Mouse (Mus musculus): ENCODE measurements at regions not wholly inside any gene's neighbourhood (a gene's known extent, or its start where the extent isn't known, plus 50 kb on each side); places are given as distances from the start of the nearest gene placed in this dataset.

DNA sequence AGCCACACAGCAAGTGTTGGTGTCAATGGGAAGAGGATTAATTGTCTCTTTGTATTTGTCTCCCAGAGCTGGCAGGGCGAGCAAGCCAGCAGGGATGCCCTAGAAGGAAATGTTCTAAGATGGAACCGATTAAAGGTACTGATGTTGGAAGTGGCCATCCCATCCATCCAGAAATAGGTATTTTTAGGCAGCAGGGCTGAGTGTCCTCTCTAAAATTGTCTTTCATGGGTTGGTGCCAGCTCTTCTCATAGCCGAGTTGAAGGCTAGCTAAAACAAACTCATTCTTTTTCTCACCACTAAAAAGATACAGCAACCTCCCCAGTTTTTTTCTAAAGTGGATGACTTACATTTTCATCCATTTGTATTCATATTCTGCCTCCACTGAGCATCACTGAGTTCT, 120.2 kb upstream of the Xylt1 start:
- no peak for DNase-seq (ENCODE audit: low spot score in 2 of 2)

GRCm38 (mm10) chr7:117263126-117263525, 117.7 kb upstream of the Xylt1 start:
- DNase-seq (ENCODE audit: low spot score in 2 of 2): no peak

- no peak for DNase-seq (ENCODE audit: low spot score in 2 of 2)
These were observed 116.4 kb upstream of the Xylt1 start for GRCm38 (mm10) chr7:117264341-117264740.

GRCm38 (mm10) chr7:117268096-117268495, 112.7 kb upstream of the Xylt1 start:
- no peak for DNase-seq (ENCODE audit: low spot score in 2 of 2)

GRCm38 (mm10) chr7:117269263-117269897, 111.4 kb upstream of the Xylt1 start:
- DNase-seq (ENCODE audit: low spot score in 2 of 2): no peak

- DNase-seq (ENCODE audit: low spot score in 2 of 2): no peak
These were observed 102.3 kb upstream of the Xylt1 start for GRCm38 (mm10) chr7:117278388-117278961.

- DNase-seq (ENCODE audit: low spot score in 2 of 2): no peak
These were observed 98.6 kb upstream of the Xylt1 start for GRCm38 (mm10) chr7:117282194-117282593.

- no peak for DNase-seq (ENCODE audit: low spot score in 2 of 2)
These were observed 95.6 kb upstream of the Xylt1 start for GRCm38 (mm10) chr7:117285206-117285605.

GRCm38 (mm10) chr7:117285985-117286384, 94.8 kb upstream of the Xylt1 start:
- DNase-seq (ENCODE audit: low spot score in 2 of 2): no peak

DNA sequence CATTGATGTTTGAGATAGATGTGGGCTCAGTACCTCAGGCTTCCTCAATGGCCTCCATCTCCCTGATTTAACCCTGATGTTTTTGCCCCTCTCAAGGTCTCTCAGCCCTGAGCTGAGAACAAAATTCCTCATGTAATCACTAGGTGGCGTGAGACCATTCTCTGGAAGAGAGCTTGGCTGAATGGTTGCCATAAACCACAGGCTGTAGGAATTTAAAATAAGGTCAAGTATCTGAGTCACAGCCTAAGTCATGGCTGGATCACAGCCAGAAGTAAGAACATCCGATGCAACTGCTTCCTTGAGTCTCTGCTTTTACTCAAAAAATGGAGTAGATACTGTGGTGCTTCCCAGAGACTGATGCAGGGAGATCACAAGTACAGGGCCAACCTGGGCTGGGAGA, 77.1 kb upstream of the Xylt1 start:
- no peak for DNase-seq (ENCODE audit: low spot score in 2 of 2)

DNA sequence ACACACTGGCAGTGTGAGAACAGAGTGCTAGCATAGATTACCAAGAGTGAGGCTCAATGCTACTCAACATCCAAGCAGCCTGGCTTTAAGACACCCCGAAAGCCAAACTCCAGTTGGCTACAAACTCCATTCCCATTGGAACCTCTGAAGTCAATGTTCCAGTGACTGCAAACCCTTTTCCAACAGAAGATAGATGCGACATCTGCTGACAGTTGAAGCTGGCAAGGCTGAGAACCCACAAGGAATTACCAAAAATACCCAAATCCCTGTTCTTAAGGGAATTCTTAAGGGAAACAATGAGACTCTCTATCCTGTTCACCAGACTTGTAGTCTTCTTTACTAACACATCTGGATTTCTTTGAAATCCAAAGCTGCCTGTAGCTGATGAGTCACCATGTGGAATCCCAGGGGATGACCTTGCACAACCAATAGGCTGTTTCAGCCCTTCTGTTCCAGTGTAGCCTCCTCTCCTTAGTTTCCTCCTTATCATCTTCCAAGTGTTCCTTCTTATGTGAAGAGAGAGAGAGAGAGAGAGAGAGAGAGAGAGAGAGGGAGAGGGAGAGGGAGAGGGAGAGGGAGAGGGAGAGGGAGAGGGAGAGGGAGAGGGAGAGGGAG, 70.1 kb upstream of the Xylt1 start:
- no peak for DNase-seq (ENCODE audit: low spot score in 2 of 2)

GRCm38 (mm10) chr7:117311316-117311715, 69.5 kb upstream of the Xylt1 start:
- no peak for DNase-seq (ENCODE audit: low spot score in 2 of 2)

GRCm38 (mm10) chr7:117316126-117316805, 64.5 kb upstream of the Xylt1 start:
- no peak for DNase-seq (ENCODE audit: low spot score in 2 of 2)

DNA sequence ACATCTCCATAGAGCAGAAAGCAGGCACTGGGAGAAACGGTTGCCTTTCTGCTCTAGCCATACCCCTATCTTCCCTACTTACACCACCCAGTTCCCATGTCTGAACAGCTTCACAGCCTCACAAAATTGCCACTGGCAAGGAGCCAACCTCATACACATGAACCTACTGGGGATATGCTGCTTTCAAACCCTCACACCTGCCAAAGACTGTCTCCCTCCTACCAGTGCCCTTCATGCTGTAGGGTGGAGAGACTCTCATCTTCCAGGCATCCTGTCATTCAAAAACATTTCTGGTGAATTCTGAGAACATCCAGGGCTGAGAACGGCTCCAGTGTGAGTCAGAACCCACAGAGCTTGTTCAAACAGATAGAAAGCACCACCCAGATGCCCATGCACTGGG, 63.4 kb upstream of the Xylt1 start:
- DNase-seq (ENCODE audit: low spot score in 2 of 2): no peak

DNA sequence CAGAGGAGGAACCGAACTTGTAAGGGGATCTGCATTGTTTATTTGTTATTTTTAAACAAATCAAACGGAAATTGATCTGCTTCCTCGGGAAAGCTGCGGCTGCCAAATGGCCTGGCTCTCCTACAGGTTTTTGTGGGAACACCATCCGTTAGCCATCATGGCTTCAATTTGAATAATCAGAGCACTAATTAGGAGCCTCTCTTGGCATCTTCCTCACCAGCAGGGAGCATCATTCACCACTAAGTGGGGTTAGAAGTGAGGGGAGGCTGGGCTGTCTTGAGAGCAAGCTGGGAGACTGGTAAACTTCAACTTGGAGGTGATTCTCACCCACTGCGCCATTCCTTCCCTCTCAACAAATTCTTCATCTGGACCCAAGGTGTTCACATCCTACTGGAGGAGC, 60.2 kb upstream of the Xylt1 start:
- DNase-seq (ENCODE audit: low spot score in 2 of 2): no peak
